Mouse (Mus musculus) ES-E14 (cell line): ENCODE data around the gene Clec10a. TPM values are rescaled to one million over a fixed set of nuclear protein-coding genes. Genes with fewer than 3 reads are reported as not detected.

Experiments
- DNase-seq: peaks from one replicate; pipeline ENCODE4 v3.0.0-alpha.2; 2013; ENCODE audit warnings: low read depth, low spot score
- H3K27ac ChIP-seq: 2 replicates; pipeline ENCODE4 v1.5.1; 2012; ENCODE audit warnings: low read depth, mild to moderate bottlenecking, low read length, moderate library complexity, mixed read lengths; ENCODE audit not compliant: poor library complexity, insufficient read depth, severe bottlenecking
- H3K36me3 ChIP-seq: 2 replicates; pipeline ENCODE4 v1.6.1; 2012; ENCODE audit warnings: mild to moderate bottlenecking, low read length, moderate library complexity, mixed read lengths; ENCODE audit not compliant: control insufficient read depth, poor library complexity, insufficient read depth, severe bottlenecking
- H3K4me1 ChIP-seq, 2 experiments: fragments of 150-350 bp in 1 of 2; sonication (generic) in 1 of 2; 2 replicates each; pipeline ENCODE4 v1.6.1; 2012; ENCODE audit warnings: low read length in 2 of 2, mild to moderate bottlenecking in 1 of 2, mixed read lengths in 1 of 2; ENCODE audit not compliant: control insufficient read depth in 2 of 2, insufficient read depth in 2 of 2, poor library complexity in 1 of 2
- H3K4me3 ChIP-seq, 2 experiments: fragments of 150-350 bp in 1 of 2; sonication (generic) in 1 of 2; 2 replicates each; pipeline ENCODE4 v1.5.1; 2012; ENCODE audit warnings: low read length in 2 of 2, low read depth in 1 of 2, mild to moderate bottlenecking in 1 of 2, mixed read lengths in 1 of 2; ENCODE audit not compliant: insufficient read depth in 1 of 2, poor library complexity in 1 of 2, severe bottlenecking in 1 of 2
- H3K9ac ChIP-seq: 2 replicates; pipeline ENCODE4 v1.6.1; 2012; ENCODE audit warnings: low read depth, mild to moderate bottlenecking, low read length, mixed read lengths; ENCODE audit not compliant: poor library complexity, insufficient read depth, severe bottlenecking
- H3K9me3 ChIP-seq: fragments of 150-350 bp; sonication (generic); 2 replicates; pipeline ENCODE4 v1.6.1; 2012; ENCODE audit warnings: low read depth, mild to moderate bottlenecking, low read length; ENCODE audit not compliant: control insufficient read depth, insufficient read depth
- CHD2 ChIP-seq: IDR thresholded peaks from 2 replicates; pipeline ENCODE4 v1.6.1; 2014; ENCODE audit warnings: mild to moderate bottlenecking, low read depth, low read length, inconsistent platforms
- HCFC1 ChIP-seq: IDR thresholded peaks from 2 replicates; pipeline ENCODE4 v1.6.1; 2012; ENCODE audit warnings: low read length, inconsistent platforms, borderline replicate concordance; ENCODE audit not compliant: insufficient read depth
- MAFK ChIP-seq: IDR thresholded peaks from 2 replicates; pipeline ENCODE4 v1.6.1; 2014; ENCODE audit warnings: mild to moderate bottlenecking, low read depth, low read length, inconsistent platforms; ENCODE audit not compliant: insufficient read depth
- ZC3H11A ChIP-seq: IDR thresholded peaks from 2 replicates; pipeline ENCODE4 v1.6.1; 2012; ENCODE audit warnings: low read depth, mild to moderate bottlenecking, inconsistent platforms, low read length, borderline replicate concordance
- ZNF384 ChIP-seq: IDR thresholded peaks from 2 replicates; pipeline ENCODE4 v1.6.1; 2012; ENCODE audit warnings: low read depth, low read length, inconsistent platforms
- in situ Hi-C, 2 experiments: fragments of 600-800 bp; cut with MboI; formaldehyde crosslinking; loops; one replicate each; pipeline ENCODE4 v1.15.1; 2025; ENCODE audit warnings: low sequenced_read_pairs in 2 of 2, inconsistent platforms in 1 of 2; ENCODE audit not compliant: unreplicated experiment in 2 of 2
- total RNA-seq: library from RNA; depleted of rRNA; stranded (reverse); fragments of 300-350 nt; gene quantifications from 2 replicates; pipeline ENCODE4 v1.2.3, GENCODE M21; 2012

Gene Clec10a
- total RNA-seq, 1 experiment, result 2.1 TPM

DNA sequence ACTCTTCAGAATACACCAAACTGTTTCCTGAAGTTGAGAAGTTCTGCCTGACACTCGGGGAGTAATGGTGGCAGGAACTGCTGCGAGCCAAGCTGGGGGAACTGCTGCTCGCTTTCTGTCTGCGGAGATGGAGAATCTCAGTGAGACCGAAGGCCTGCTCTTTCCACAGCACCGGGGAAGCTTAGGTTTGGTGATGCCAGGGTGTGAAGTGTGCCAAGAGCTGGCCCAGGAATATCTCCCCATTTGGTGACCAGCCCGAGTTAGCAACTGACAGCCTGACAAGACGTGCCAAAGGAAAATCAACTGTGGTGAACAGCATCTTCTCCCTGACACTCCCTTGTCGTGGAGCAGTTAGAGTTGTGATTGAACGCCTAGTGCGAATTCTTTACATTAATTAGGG lies 22.3 kb downstream of the Clec10a start:
- no peak for DNase-seq
- in situ Hi-C loops, result loop anchor here in 1 of 2 experiments (10.0 kb wide), 1 partner anchor 124 kb away; the partner anchor contains the start of gene Asgr1
- no peak overlapping the region for H3K4me3 ChIP-seq
- TF ChIP-seq HCFC1 (no peak), ZC3H11A (no peak), MAFK (no peak), CHD2 (no peak), ZNF384 (no peak)
- H3K4me1 ChIP-seq, result no peaks in the 10 kb centered on the region; a peak in 1 of 4 replicates
- no peaks in the 10 kb centered on the region for H3K36me3 ChIP-seq
- no peak overlapping the region for H3K9ac ChIP-seq
- H3K27ac ChIP-seq, result no peak overlapping the region
- H3K9me3 ChIP-seq, result no peaks in the 10 kb centered on the region; the same call in 1 of the 2 replicates

GRCm38 (mm10) chr11:70178756-70179155 lies 22.8 kb downstream of the Clec10a start:
- DNase-seq, result no peak
- H3K9me3 ChIP-seq, result no peaks in the 10 kb centered on the region; the same call in 1 of the 2 replicates
- H3K4me1 ChIP-seq, result no peaks in the 10 kb centered on the region; a peak in 1 of 4 replicates
- in situ Hi-C loops, result loop anchor here in 1 of 2 experiments (10.0 kb wide), 1 partner anchor 124 kb away; the partner anchor contains the start of gene Asgr1
- no peak overlapping the region for H3K27ac ChIP-seq
- no peak overlapping the region for H3K4me3 ChIP-seq
- H3K9ac ChIP-seq, result no peak overlapping the region
- H3K36me3 ChIP-seq, result no peaks in the 10 kb centered on the region
- no peak for TF ChIP-seq CHD2
- no peak for TF ChIP-seq HCFC1
- TF ChIP-seq ZC3H11A, result no peak
- TF ChIP-seq ZNF384, result no peak
- no peak for TF ChIP-seq MAFK

DNA sequence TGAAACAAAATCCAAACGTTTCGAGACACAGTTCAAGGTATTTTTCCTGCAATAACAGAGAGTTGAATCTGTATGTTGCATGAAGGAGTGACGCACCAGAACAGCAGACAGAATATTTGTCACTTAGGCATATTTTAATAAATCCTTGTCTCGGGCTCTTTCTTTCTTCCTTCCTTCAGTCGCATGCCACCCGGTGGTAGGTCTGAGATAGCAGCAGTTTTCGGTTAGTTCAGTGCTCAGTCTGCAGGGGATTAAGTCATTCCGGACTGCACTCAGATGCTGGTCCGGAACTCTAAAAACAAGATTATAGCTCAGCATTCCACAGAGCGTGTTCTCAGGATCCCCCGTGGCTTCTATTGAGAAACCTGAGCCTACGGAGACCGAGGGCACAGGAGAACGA lies 23.4 kb downstream of the Clec10a start:
- H3K9ac ChIP-seq, result no peak overlapping the region; the same call in 1 of the 2 replicates
- H3K36me3 ChIP-seq, result no peaks in the 10 kb centered on the region
- TF ChIP-seq ZNF384 (no peak), ZC3H11A (no peak), HCFC1 (no peak), MAFK (no peak), CHD2 (no peak)
- no peak for DNase-seq
- in situ Hi-C loops, result loop anchor here in 1 of 2 experiments (10.0 kb wide), 1 partner anchor 125 kb away; the partner anchor contains the start of gene Asgr1
- no peak overlapping the region for H3K27ac ChIP-seq
- H3K4me1 ChIP-seq, result no peaks in the 10 kb centered on the region; a peak in 1 of 4 replicates
- no peak overlapping the region for H3K4me3 ChIP-seq
- H3K9me3 ChIP-seq, result no peaks in the 10 kb centered on the region; the same call in 1 of the 2 replicates

GRCm38 (mm10) chr11:70180496-70180895 lies 24.5 kb downstream of the Clec10a start:
- in situ Hi-C loops, result no loop called here
- no peak overlapping the region for H3K9ac ChIP-seq
- no peak overlapping the region for H3K4me3 ChIP-seq
- DNase-seq, result no peak
- no peaks in the 10 kb centered on the region; the same call in 1 of the 2 replicates for H3K9me3 ChIP-seq
- TF ChIP-seq ZNF384 (peak; percentile 75; the same call in 1 of the 2 replicates), HCFC1 (no peak)
- H3K4me1 ChIP-seq, result no peaks in the 10 kb centered on the region; a peak in 1 of 4 replicates
- H3K27ac ChIP-seq, result no peak overlapping the region
- no peaks in the 10 kb centered on the region for H3K36me3 ChIP-seq

DNA sequence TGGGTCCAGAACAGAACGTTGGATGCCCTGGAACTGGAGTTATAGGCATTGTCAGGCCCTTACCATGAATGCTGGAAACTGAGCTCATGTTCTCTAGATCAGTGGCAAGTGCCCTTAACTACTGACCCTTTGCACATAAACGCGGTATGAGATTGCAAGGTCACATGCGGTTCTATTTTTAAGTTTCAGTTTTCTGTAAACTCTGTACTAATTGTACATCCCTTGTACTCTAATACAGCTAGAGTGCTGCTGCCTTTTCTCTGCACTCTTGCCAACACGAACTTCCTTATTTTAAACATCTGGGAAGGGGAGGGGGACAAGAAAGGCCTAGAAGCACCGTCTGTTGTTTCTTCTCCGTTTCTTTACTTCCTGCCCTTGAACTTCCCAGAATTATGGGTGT lies 29.1 kb downstream of the Clec10a start:
- Histone ChIP-seq H3K9me3 (no peaks in the 10 kb centered on the region), H3K27ac (no peak overlapping the region), H3K36me3 (no peaks in the 10 kb centered on the region), H3K4me1 (peaks cover 0 to 3% of the 10 kb centered on the region in 2 experiments; a peak in 2 of 4 replicates), H3K4me3 (no peak overlapping the region), H3K9ac (no peak overlapping the region)
- TF ChIP-seq CHD2 (no peak), MAFK (no peak), ZC3H11A (no peak), ZNF384 (no peak), HCFC1 (no peak)
- in situ Hi-C loops, result no loop called here
- DNase-seq, result no peak
